Mouse (Mus musculus): ENCODE results near the gene Tmem229b.

- TF ChIP-seq CTCF (IDR thresholded peaks at IDR 0.05; ENCODE audit: borderline replicate concordance, insufficient read depth, low read depth, low read length) (no peak), POLR2A (IDR thresholded peaks at IDR 0.05; ENCODE audit: borderline replicate concordance, insufficient read depth, low read length) (no peak)
Measured at GRCm38 (mm10) chr12:79055276-79055675, 47.8 kb upstream of the Tmem229b start.
